Mouse (Mus musculus) neural tube, embryonic 11.5 days (tissue): ENCODE results near the gene Prkca. TPM values are rescaled to one million over a fixed set of nuclear protein-coding genes. Genes with fewer than 3 reads are reported as not detected.

ENCODE experiments used
- ATAC-seq: fragments of 200-750 bp; cut with Nextera tagmentation; 2 replicates; pipeline ENCODE4 v1.8.0; 2017; ENCODE audit warnings: moderate number of reproducible peaks, mild to moderate bottlenecking, moderate TSS enrichment, moderate library complexity; ENCODE audit not compliant: insufficient read depth, low FRiP score, low TSS enrichment
- DNase-seq: peaks from one replicate; pipeline ENCODE4 v3.0.0-alpha.2; 2015; ENCODE audit warnings: low spot score
- H3K27ac ChIP-seq: fragments of 300-500 bp; sonication (generic); 2 replicates; pipeline ENCODE4 v1.5.1; 2014; ENCODE audit warnings: low read depth, mild to moderate bottlenecking, low read length
- H3K27me3 ChIP-seq: fragments of 300-500 bp; sonication (generic); 2 replicates; pipeline ENCODE4 v1.6.1; 2014; ENCODE audit warnings: mild to moderate bottlenecking, low read length, mixed read lengths; ENCODE audit not compliant: control insufficient read depth, insufficient read depth
- H3K36me3 ChIP-seq: fragments of 300-500 bp; sonication (generic); 2 replicates; pipeline ENCODE4 v1.6.1; 2014; ENCODE audit warnings: mild to moderate bottlenecking, low read length, moderate library complexity, mixed read lengths; ENCODE audit not compliant: control insufficient read depth, insufficient read depth
- H3K4me1 ChIP-seq: fragments of 300-500 bp; sonication (generic); 2 replicates; pipeline ENCODE4 v1.6.1; 2014; ENCODE audit warnings: low read length, mixed read lengths; ENCODE audit not compliant: control insufficient read depth, insufficient read depth
- H3K4me2 ChIP-seq: fragments of 300-500 bp; sonication (generic); 2 replicates; pipeline ENCODE4 v1.6.1; 2014; ENCODE audit warnings: low read depth, mild to moderate bottlenecking, moderate library complexity
- H3K4me3 ChIP-seq: fragments of 300-500 bp; sonication (generic); 2 replicates; pipeline ENCODE4 v1.5.1; 2014; ENCODE audit warnings: low read depth, low read length
- H3K9ac ChIP-seq: fragments of 300-500 bp; sonication (generic); 2 replicates; pipeline ENCODE4 v1.6.1; 2014; ENCODE audit warnings: mild to moderate bottlenecking, low read length
- H3K9me3 ChIP-seq: fragments of 300-500 bp; sonication (generic); 2 replicates; pipeline ENCODE4 v1.6.1; 2016; ENCODE audit warnings: low read length; ENCODE audit not compliant: control insufficient read depth
- WGBS: fragments of 180-500 bp; shearing (Covaris S2); extraction: QIAGEN DNeasy Blood & Tissue Kit; methylation state at CpG from one replicate; pipeline ENCODE4 v1.1.7; 2014; 5-methylcytosine and 5-hydroxymethylcytosine counted together
- polyA plus RNA-seq: library from polyadenylated mRNA; unstranded; fragments of >200 nt; fragmentation: Nextera tagmentation; extraction: Ambion mirVana; gene quantifications from 2 replicates; pipeline ENCODE4 v1.2.1, GENCODE M21; 2014

Gene Prkca
- polyA plus RNA-seq, 1 experiment from 2014 or later, result 7.7 TPM

DNA sequence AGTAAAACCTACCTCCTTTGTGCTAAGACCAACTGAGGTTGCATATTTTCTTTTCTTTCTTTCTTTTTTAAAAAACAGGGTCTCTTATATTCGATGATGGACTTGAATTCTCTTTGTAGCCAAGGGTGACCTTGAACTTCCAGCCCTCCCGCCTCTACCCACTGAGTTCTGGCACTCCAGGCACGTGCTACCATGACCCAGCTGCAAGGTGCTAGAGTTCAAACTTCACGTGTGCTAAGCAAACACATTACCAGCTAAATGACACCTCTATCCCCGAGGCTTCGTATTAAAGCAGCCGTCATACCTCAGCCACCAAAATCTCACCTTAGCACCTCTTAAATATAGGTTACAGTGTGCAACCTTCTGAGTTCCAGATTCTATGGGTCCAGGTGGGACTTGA lies 21.9 kb upstream of the Prkca start:
- Histone ChIP-seq H3K36me3 (no peaks in the 10 kb centered on the region), H3K9me3 (no peaks in the 10 kb centered on the region), H3K27me3 (no peaks in the 10 kb centered on the region), H3K4me1 (no peaks in the 10 kb centered on the region), H3K4me3 (no peak overlapping the region), H3K27ac (no peak overlapping the region), H3K4me2 (no peak overlapping the region), H3K9ac (no peak overlapping the region)
- WGBS, result 62% methylated on average over 7 of the region's 7 CpGs
- no peak for DNase-seq
- ATAC-seq, result no peak

DNA sequence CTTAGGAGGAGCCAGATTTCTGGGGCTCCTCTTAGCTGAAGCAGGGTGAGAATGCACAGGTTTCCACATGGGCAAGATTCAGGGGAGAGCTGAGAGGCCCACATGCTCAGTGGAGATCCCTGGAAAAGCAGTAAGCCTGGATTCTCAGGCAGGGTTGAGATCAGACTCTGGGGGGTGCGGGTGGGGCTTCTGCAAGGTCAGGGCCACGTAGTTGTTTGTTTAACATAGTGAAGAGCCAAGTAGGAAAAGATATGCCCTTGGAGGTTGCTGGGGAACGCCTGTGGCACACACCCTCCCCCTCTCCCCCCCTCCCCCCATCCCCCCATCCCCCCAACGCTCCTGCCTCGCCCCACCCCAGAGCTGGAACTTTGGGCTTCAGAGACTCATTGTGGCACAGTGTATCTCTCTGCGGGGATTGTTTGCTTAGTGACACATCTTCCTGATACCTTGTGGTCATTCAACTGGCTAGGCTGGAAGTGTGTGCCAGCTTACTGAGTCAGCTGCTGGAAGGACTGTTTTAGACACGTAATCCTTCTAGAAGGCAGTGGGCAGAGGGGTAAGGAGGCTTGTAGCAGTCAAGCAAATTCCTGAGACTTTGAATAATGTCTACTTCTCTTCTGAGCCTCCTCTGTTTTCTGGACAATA lies 21.3 kb upstream of the Prkca start:
- Histone ChIP-seq H3K9me3 (no peaks in the 10 kb centered on the region), H3K4me1 (no peaks in the 10 kb centered on the region), H3K4me2 (no peak overlapping the region), H3K27ac (no peak overlapping the region), H3K4me3 (no peak overlapping the region), H3K27me3 (no peaks in the 10 kb centered on the region), H3K36me3 (no peaks in the 10 kb centered on the region), H3K9ac (no peak overlapping the region)
- DNase-seq (no peak), ATAC-seq (no peak)
- WGBS, result 64% methylated on average over 5 of the region's 7 CpGs

DNA sequence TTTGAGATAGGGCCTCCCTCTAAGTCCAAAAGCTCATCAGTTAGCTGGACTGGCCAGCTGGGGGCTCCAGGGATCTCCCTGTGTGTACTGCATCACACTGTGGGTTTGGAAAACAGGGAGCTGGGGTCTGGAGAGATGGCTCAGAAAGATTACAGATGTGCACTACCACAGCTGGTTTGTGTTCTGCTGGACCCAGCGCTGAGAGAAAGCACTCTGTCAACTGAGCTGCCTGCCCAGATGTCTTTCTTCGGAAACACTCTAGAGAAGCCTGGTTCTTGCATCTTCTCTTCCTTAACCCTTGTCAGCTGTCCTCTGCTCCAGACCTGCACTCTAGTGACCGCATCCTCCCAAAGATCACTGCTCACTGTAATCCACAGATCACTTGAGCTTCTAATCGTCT lies 20.3 kb upstream of the Prkca start:
- Histone ChIP-seq H3K27me3 (no peaks in the 10 kb centered on the region), H3K27ac (no peak overlapping the region), H3K4me3 (no peak overlapping the region), H3K9me3 (no peaks in the 10 kb centered on the region), H3K9ac (no peak overlapping the region), H3K4me2 (no peak overlapping the region), H3K4me1 (no peaks in the 10 kb centered on the region), H3K36me3 (no peaks in the 10 kb centered on the region)
- DNase-seq, result no peak
- no peak for ATAC-seq
- 79% methylated on average over 4 of the region's 4 CpGs for WGBS

DNA sequence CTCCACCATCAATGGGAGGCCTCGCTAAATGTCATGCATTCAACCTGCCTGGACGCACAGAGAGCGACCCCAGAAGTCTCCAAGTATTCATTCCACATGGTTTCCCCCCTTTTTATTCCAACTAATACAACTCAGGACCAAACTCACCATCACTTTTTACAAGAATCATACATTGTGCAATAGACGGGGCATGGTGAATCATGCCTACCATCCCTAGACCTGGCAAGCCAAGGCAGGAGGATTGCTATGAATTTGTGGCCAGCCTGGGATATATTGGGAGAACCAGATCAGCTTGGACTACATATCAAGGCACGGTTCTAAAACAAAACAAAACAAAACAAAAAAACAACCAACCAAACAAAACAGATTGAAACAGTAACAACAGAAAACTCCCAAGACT lies 19.2 kb upstream of the Prkca start:
- no peaks in the 10 kb centered on the region for H3K36me3 ChIP-seq
- no peak for ATAC-seq

DNA sequence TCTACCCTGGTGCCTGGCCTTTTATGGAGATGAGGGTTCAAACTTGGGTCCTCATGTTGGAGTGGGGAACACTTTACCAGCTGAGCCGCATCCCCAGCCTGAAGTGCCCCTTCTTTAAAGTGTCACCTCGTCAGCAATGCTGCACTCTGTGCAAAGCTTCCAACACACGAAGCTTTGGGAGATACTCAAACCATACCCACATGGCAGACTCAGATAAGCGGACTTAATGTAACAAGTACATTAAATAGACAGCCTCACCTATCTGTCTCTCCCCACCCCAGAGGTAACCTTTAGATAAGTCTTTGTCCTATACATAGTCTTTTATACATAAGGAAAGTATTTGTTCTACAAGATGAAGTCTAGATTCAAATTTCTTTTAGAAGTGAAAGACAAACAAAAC lies 17.3 kb upstream of the Prkca start:
- no peak for ATAC-seq
- H3K27ac ChIP-seq, result no peak overlapping the region
- WGBS, result 86% methylated on average over 4 of the region's 4 CpGs

More for the DNA sequence above, 19.2 kb upstream of the Prkca start:
- no peak overlapping the region for H3K9ac ChIP-seq
- WGBS, result 91% methylated on average over 5 of the region's 5 CpGs
- H3K4me2 ChIP-seq, result no peak overlapping the region
- H3K4me1 ChIP-seq, result no peaks in the 10 kb centered on the region
- no peak for DNase-seq
- no peak overlapping the region for H3K4me3 ChIP-seq
- no peaks in the 10 kb centered on the region for H3K9me3 ChIP-seq
- H3K27ac ChIP-seq, result no peak overlapping the region
- no peaks in the 10 kb centered on the region for H3K27me3 ChIP-seq

DNA sequence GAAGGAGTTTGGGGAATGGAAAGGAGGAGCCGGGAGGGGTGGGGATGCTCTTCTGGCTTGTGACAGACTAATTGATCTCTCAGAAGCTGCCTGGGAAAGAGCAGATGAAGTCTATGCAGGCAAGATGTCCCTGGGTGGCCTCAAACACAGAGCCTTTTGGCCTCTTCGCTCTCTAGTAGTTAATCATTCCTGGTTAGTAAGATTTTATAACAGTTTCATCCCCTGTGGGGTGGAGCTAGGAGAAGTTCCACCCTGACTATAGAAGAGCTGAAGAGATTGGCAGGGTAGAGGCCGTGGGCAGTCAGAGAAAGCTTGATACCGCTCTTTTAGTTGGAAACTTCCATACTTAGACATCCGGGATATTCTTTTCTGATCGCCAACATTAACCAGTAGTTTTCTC lies 15.2 kb upstream of the Prkca start:
- Histone ChIP-seq H3K4me3 (no peak overlapping the region), H3K4me1 (no peaks in the 10 kb centered on the region), H3K27me3 (no peaks in the 10 kb centered on the region), H3K27ac (no peak overlapping the region), H3K36me3 (no peaks in the 10 kb centered on the region), H3K9me3 (no peaks in the 10 kb centered on the region), H3K4me2 (no peak overlapping the region), H3K9ac (no peak overlapping the region)
- DNase-seq (no peak), ATAC-seq (no peak)
- 78% methylated on average over 6 of the region's 6 CpGs for WGBS

More for the DNA sequence above, 17.3 kb upstream of the Prkca start:
- no peaks in the 10 kb centered on the region for H3K36me3 ChIP-seq
- H3K9me3 ChIP-seq, result no peaks in the 10 kb centered on the region
- H3K27me3 ChIP-seq, result no peaks in the 10 kb centered on the region
- H3K4me3 ChIP-seq, result no peak overlapping the region
- no peak for DNase-seq
- no peak overlapping the region for H3K4me2 ChIP-seq
- no peak overlapping the region for H3K9ac ChIP-seq
- H3K4me1 ChIP-seq, result no peaks in the 10 kb centered on the region

DNA sequence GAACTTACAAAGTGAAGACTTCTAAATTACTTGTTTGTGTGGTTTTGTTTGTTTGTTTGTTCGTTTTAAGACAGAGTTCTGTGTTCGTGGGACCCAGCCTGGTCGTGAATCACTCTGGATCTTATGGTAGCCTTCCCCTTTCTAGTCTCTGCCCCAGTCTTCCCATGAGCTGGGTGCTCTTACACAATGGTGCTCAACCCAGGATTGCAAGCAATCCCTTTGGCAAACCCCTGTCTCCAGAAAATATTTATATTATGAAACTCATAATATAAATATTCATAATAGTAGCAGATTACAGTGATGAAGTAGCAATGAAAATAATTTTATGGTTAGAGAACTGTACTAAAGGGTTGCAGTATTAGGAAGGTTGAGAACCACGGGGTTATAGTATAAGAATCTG lies 12.3 kb upstream of the Prkca start:
- 85% methylated on average over 4 of the region's 4 CpGs for WGBS
- no peak for DNase-seq
- Histone ChIP-seq H3K9ac (no peak overlapping the region), H3K27me3 (no peaks in the 10 kb centered on the region), H3K27ac (no peak overlapping the region), H3K36me3 (no peaks in the 10 kb centered on the region), H3K4me2 (no peak overlapping the region), H3K4me3 (no peak overlapping the region), H3K4me1 (no peaks in the 10 kb centered on the region), H3K9me3 (no peaks in the 10 kb centered on the region)
- ATAC-seq, result no peak

DNA sequence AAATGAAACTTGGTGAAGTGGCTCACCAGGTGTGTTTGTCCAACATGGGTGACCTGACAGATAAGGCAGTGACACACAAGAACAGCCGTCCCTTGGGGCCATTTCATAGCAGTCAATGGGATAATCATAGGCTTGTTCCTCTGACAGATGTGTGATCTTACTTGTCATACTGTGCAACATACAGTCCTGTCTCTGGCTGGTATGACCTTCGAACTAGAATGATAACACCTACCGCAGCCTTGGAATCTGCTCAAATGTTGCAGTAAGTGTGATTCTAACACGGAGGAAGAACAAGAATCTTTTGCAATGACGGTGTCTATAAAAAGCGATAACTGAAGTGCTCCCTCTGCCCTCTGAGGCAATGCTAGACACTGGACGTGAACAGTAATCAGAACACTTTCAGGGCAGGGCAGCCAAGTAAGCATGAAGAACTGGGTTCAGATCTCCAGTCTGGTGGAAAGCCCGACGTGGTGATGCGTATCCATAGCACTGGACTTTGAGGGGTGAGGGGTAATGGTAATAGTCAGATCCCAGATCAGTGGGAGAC lies 9.2 kb upstream of the Prkca start:
- Histone ChIP-seq H3K27me3 (no peaks in the 10 kb centered on the region), H3K4me3 (no peak overlapping the region), H3K4me2 (no peak overlapping the region), H3K4me1 (no peaks in the 10 kb centered on the region), H3K36me3 (no peaks in the 10 kb centered on the region), H3K9ac (no peak overlapping the region), H3K9me3 (no peaks in the 10 kb centered on the region), H3K27ac (no peak overlapping the region)
- DNase-seq, result no peak
- no peak for ATAC-seq
- 93% methylated on average over 10 of the region's 10 CpGs for WGBS

DNA sequence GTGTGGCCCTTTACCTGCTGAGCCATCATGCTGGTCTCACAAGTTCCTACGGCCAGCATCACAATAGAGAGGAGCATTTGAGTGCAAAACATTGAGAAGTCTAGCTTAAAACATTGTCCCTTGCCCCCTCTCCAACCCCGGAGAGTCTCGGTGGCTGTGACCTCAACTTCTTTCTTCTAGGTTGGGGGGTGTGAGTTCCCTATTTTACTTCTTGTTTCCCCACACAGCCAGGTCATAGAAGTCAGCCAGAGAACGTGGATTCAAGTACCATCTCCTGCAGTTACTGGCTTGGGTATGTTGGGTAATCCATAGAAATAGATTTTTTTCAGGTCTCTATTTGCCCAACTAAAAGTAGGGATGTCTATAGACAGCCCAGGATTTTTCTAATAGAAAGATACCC lies 7.1 kb upstream of the Prkca start:
- Histone ChIP-seq H3K9ac (no peak overlapping the region), H3K4me1 (no peaks in the 10 kb centered on the region), H3K4me3 (no peak overlapping the region), H3K27ac (no peak overlapping the region), H3K4me2 (no peak overlapping the region), H3K36me3 (no peaks in the 10 kb centered on the region), H3K27me3 (no peaks in the 10 kb centered on the region), H3K9me3 (no peaks in the 10 kb centered on the region)
- DNase-seq (no peak), ATAC-seq (no peak)
- WGBS, result 86% methylated on average over 4 of the region's 4 CpGs
